Mouse (Mus musculus) lung, adult 2 months (tissue): ENCODE data around the gene Heatr6. TPM values are rescaled to one million over a fixed set of nuclear protein-coding genes. Genes with fewer than 3 reads are reported as not detected.

Source experiments
- DNase-seq: peaks from one replicate; pipeline ENCODE4 v3.0.0; 2022
- H3K4me1 ChIP-seq: fragments of 200-500 bp; 2 replicates; pipeline ENCODE4 v1.6.1; 2011; ENCODE audit warnings: low read length; ENCODE audit not compliant: control insufficient read depth, insufficient read depth
- H3K4me3 ChIP-seq: fragments of 200-500 bp; replicated peaks from 2 replicates; pipeline ENCODE3; 2011; ENCODE audit warnings: low read depth, mild to moderate bottlenecking, control low read depth, low read length; ENCODE audit errors: extremely low read depth
- CTCF ChIP-seq: fragments of 200-500 bp; IDR thresholded peaks from 2 replicates; pipeline ENCODE4 v1.5.1; 2011; ENCODE audit warnings: mild to moderate bottlenecking, low read length, control low read depth; ENCODE audit not compliant: insufficient read depth
- POLR2A ChIP-seq: fragments of 200-500 bp; IDR thresholded peaks from 2 replicates; pipeline ENCODE4 v1.6.1; 2011; ENCODE audit warnings: low read depth, mild to moderate bottlenecking, control low read depth, low read length, borderline replicate concordance; ENCODE audit errors: extremely low read depth
- WGBS: fragments of 180-500 bp; shearing (Covaris S2); methylation state at CpG from one replicate; pipeline ENCODE4 v1.1.7; 2018; 5-methylcytosine and 5-hydroxymethylcytosine counted together
- polyA plus RNA-seq: library from polyadenylated mRNA; depleted of rRNA; stranded (reverse); fragments of >200 nt; gene quantifications from 2 replicates; pipeline ENCODE4 v1.2.3, GENCODE M21; 2012; rRNA removed

Heatr6 gene
- polyA plus RNA-seq, 1 experiment = 16.8 TPM

DNA sequence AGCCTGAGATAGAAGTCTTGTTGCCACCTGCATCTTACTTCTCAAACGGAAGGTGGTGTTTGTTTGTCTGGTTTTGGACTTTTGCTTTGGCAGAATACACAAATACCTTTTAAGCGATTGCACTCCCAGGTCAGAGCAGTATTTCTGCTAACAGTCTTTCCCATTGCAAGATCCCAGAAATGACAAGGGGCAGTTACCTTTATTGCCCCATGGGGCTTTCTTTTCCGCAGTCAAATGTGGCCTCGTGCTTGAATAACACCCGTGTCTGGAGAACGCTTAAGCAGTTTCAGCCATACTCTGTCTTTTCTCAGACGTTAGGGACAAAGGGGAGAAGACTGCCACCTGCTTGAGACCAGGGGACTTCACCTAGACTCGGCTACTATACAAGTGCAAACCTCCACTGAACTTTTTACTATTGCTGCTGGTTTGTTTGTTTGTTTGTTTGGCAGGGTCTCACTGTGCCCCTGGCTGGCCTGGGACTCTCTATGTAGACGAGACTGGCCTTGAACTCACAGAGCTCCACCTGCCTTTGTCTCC lies 65.2 kb downstream of the Heatr6 start:
- H3K4me1 ChIP-seq = no peaks in the 10 kb centered on the region
- H3K4me3 ChIP-seq = no peak overlapping the region
- no peak for DNase-seq
- WGBS = 53% methylated on average over 9 of the region's 9 CpGs
- no peak for TF ChIP-seq CTCF
- TF ChIP-seq POLR2A = no peak

GRCm38 (mm10) chr11:83819806-83820483 lies 66.4 kb downstream of the Heatr6 start:
- no peak for DNase-seq
- TF ChIP-seq POLR2A (no peak), CTCF (no peak)
- H3K4me1 ChIP-seq = no peaks in the 10 kb centered on the region
- 58% methylated on average over 10 of the region's 10 CpGs for WGBS
- no peak overlapping the region for H3K4me3 ChIP-seq

GRCm38 (mm10) chr11:83826142-83826541 lies 72.6 kb downstream of the Heatr6 start:
- 92% methylated on average over 3 of the region's 3 CpGs for WGBS
- Histone ChIP-seq H3K4me3 (no peak overlapping the region), H3K4me1 (no peaks in the 10 kb centered on the region)
- TF ChIP-seq CTCF = no peak
- TF ChIP-seq POLR2A = no peak
- no peak for DNase-seq

GRCm38 (mm10) chr11:83828553-83829142 lies 75.2 kb downstream of the Heatr6 start:
- DNase-seq = no peak
- H3K4me1 ChIP-seq = no peaks in the 10 kb centered on the region
- no peak for TF ChIP-seq CTCF
- TF ChIP-seq POLR2A = no peak
- whole genome bisulfite sequencing = 64% methylated on average over 8 of the region's 8 CpGs
- no peak overlapping the region for H3K4me3 ChIP-seq

- 53% methylated on average over 8 of the region's 8 CpGs for WGBS
- Histone ChIP-seq H3K4me1 (no peaks in the 10 kb centered on the region), H3K4me3 (no peak overlapping the region)
- DNase-seq = peak; percentile 34
- no peak for TF ChIP-seq POLR2A
- peak; percentile 63 for TF ChIP-seq CTCF
These were observed 78.9 kb downstream of the Heatr6 start for GRCm38 (mm10) chr11:83832389-83832788.

Other genes starting within 250 kb of the Heatr6 start
- gene Heatr9, start 231.5 kb upstream of the Heatr6 start, polyA plus RNA-seq = 0.06 TPM in 1 of 2 replicates, not detected in the other
- gene Ccl5, start 223.2 kb upstream of the Heatr6 start, polyA plus RNA-seq = 70.3 and 198 TPM in 2 replicates
- 3.6 and 8.0 TPM in 2 replicates for gene Ccl9, start 175.1 kb upstream of the Heatr6 start, polyA plus RNA-seq
- gene Ccl6, start 160.6 kb upstream of the Heatr6 start, polyA plus RNA-seq = 64.7 and 98.8 TPM in 2 replicates
- gene Rpl9-ps1, start 108.1 kb upstream of the Heatr6 start, polyA plus RNA-seq = not detected in 2 replicates
- gene Ccl3, start 104.3 kb upstream of the Heatr6 start, polyA plus RNA-seq = 4.3 and 5.7 TPM in 2 replicates
- 2.6 and 3.2 TPM in 2 replicates for gene Ccl4, start 91.1 kb upstream of the Heatr6 start, polyA plus RNA-seq
- gene Wfdc17, start 49.7 kb upstream of the Heatr6 start, polyA plus RNA-seq = 5.2 and 6.0 TPM in 2 replicates
- not detected in 2 replicates for gene Wfdc18, start 44.7 kb upstream of the Heatr6 start, polyA plus RNA-seq
- 16.9 and 29.8 TPM in 2 replicates for gene Wfdc21, start 6.8 kb upstream of the Heatr6 start, polyA plus RNA-seq
- gene Hnf1b, start 96.4 kb downstream of the Heatr6 start, polyA plus RNA-seq = 15.2 and 16.3 TPM in 2 replicates
- 2.7 and 4.9 TPM in 2 replicates for gene Ddx52, start 188.4 kb downstream of the Heatr6 start, polyA plus RNA-seq
- gene Synrg, start 210.7 kb downstream of the Heatr6 start, polyA plus RNA-seq = 20.6 and 30.5 TPM in 2 replicates